Mouse (Mus musculus) Patski (cell line): ENCODE results near the gene Kctd17. TPM values are rescaled to one million over a fixed set of nuclear protein-coding genes. Genes with fewer than 3 reads are reported as not detected.
A peak's percentile ranks its signal among the peaks of the same experiment; 100 is the strongest.

ENCODE experiments used
- ATAC-seq: fragments of 100-300 bp; one replicate; pipeline ENCODE4 v1.8.0; 2021
- CTCF ChIA-PET: fragments of 350-600 bp; sonication (Branson Sonifier 250); formaldehyde crosslinking; loops from one replicate; lab custom pipeline; 2022; ENCODE audit warnings: inconsistent platforms; lab: Charles Lee
- POLR2A ChIA-PET: fragments of 350-600 bp; sonication (Branson Sonifier 250); formaldehyde crosslinking; loops from one replicate; lab custom pipeline; 2022; ENCODE audit warnings: antibody characterized with exemption, inconsistent platforms; lab: Charles Lee
- DNase-seq: peaks from one replicate; pipeline ENCODE4 v3.0.0-alpha.2; 2011; ENCODE audit warnings: low read depth, low spot score
- H3K27me3 ChIP-seq: fragments of 371-371 bp; one replicate; pipeline ENCODE4 v1.5.1; 2021
- CTCF ChIP-seq: fragments of 100-300 bp; IDR thresholded peaks from one replicate; pipeline ENCODE4 v1.5.1; 2021
- in situ Hi-C: fragments of 300-500 bp; cut with MboI; formaldehyde crosslinking; loops from 3 replicates; pipeline ENCODE4 v1.11.1; 2018; ENCODE audit warnings: low pct_unique_long_range_greater_than_20kb, mixed read lengths
- polyA plus RNA-seq: library from polyadenylated mRNA; unstranded; gene quantifications from one replicate; pipeline ENCODE4 v1.2.3, GENCODE M21; 2021

The Kctd17 gene
- polyA plus RNA-seq, 1 experiment from 2014 or later = 157 TPM

GRCm38 (mm10) chr15:78413719-78414117, 14.6 kb upstream of the Kctd17 start:
- CTCF ChIA-PET = interaction anchor here (0.7 kb wide), 1 partner anchor 8 kb away, joined by 3 read pairs; no protein-coding TSS in a partner anchor
- no peak for DNase-seq
- ATAC-seq = no peak
- H3K27me3 ChIP-seq = no peaks in the 10 kb centered on the region
- TF ChIP-seq CTCF = no peak
- POLR2A ChIA-PET = no interaction called here
- in situ Hi-C loops = no loop called here

- POLR2A ChIA-PET = no interaction called here
- no peak for TF ChIP-seq CTCF
- no peak for ATAC-seq
These were observed 14.2 kb upstream of the Kctd17 start for GRCm38 (mm10) chr15:78414157-78414556.

GRCm38 (mm10) chr15:78416937-78417336, 11.4 kb upstream of the Kctd17 start:
- in situ Hi-C loops = no loop called here
- no peak for TF ChIP-seq CTCF
- ATAC-seq (peak; percentile 79), DNase-seq (peak; percentile 81)
- no peaks in the 10 kb centered on the region for H3K27me3 ChIP-seq
- CTCF ChIA-PET = interaction anchor here (1.3 to 1.5 kb wide), 3 partner anchors 9 to 62 kb away, joined by 3 to 5 read pairs (median 3); partner anchors contain the start of gene Mpst
- POLR2A ChIA-PET = interaction anchor here (0.9 to 1.0 kb wide), 2 partner anchors 10 to 15 kb away, joined by 4 read pairs; partner anchors contain the start of gene Mpst

More at GRCm38 (mm10) chr15:78414157-78414556, 14.2 kb upstream of the Kctd17 start:
- DNase-seq = no peak
- in situ Hi-C loops = no loop called here
- CTCF ChIA-PET = interaction anchor here (0.7 kb wide), 1 partner anchor 8 kb away, joined by 3 read pairs; no protein-coding TSS in a partner anchor
- no peaks in the 10 kb centered on the region for H3K27me3 ChIP-seq

GRCm38 (mm10) chr15:78420395-78420794, 8.0 kb upstream of the Kctd17 start:
- in situ Hi-C loops = loop anchor here (5.0 kb wide), 2 partner anchors 53 to 163 kb away; no protein-coding TSS in a partner anchor
- ATAC-seq (no peak), DNase-seq (no peak)
- ChIA-PET POLR2A (no interaction called here), CTCF (interaction anchor here (0.9 to 2.7 kb wide), 7 partner anchors 13 to 112 kb away, joined by 3 to 18 read pairs (median 4); no protein-coding TSS in a partner anchor)
- no peaks in the 10 kb centered on the region for H3K27me3 ChIP-seq
- no peak for TF ChIP-seq CTCF

- ChIA-PET POLR2A (interaction anchor here (0.8 to 1.0 kb wide), 3 partner anchors 17 to 68 kb away, joined by 3 to 7 read pairs (median 3); partner anchors contain the start of genes Mpst and Tst), CTCF (interaction anchor here (0.9 to 2.7 kb wide), 7 partner anchors 9 to 165 kb away, joined by 3 to 18 read pairs (median 4); no protein-coding TSS in a partner anchor)
- TF ChIP-seq CTCF = no peak
- in situ Hi-C loops = loop anchor here (5.0 kb wide), 2 partner anchors 55 to 165 kb away; no protein-coding TSS in a partner anchor
- H3K27me3 ChIP-seq = no peaks in the 10 kb centered on the region
- peak; percentile 15 for DNase-seq
- peak; percentile 63 for ATAC-seq
These were observed 6.1 kb upstream of the Kctd17 start for GRCm38 (mm10) chr15:78422046-78422956.

GRCm38 (mm10) chr15:78424507-78424906, 3.9 kb upstream of the Kctd17 start:
- ChIA-PET POLR2A (no interaction called here), CTCF (interaction anchor here (0.8 to 1.3 kb wide), 4 partner anchors 23 to 185 kb away, joined by 3 to 5 read pairs (median 4); no protein-coding TSS in a partner anchor)
- ATAC-seq (no peak), DNase-seq (no peak)
- H3K27me3 ChIP-seq = no peaks in the 10 kb centered on the region
- in situ Hi-C loops = loop anchor here (5.0 kb wide), 2 partner anchors 57 to 167 kb away; no protein-coding TSS in a partner anchor
- no peak for TF ChIP-seq CTCF

- POLR2A ChIA-PET = no interaction called here
These were observed 3.1 kb upstream of the Kctd17 start for GRCm38 (mm10) chr15:78425230-78425629.

GRCm38 (mm10) chr15:78429139-78429459, 735 bp downstream of the Kctd17 start:
- no peaks in the 10 kb centered on the region for H3K27me3 ChIP-seq
- ChIA-PET POLR2A (interaction anchor here (1.0 to 1.6 kb wide), 3 partner anchors 13 to 45 kb away, joined by 3 read pairs; no protein-coding TSS in a partner anchor), CTCF (interaction anchor here (0.9 to 1.7 kb wide), 3 partner anchors 14 to 189 kb away, joined by 3 to 4 read pairs (median 4); no protein-coding TSS in a partner anchor)
- TF ChIP-seq CTCF = no peak
- no peak for DNase-seq
- ATAC-seq = no peak
- in situ Hi-C loops = no loop called here

More at GRCm38 (mm10) chr15:78425230-78425629, 3.1 kb upstream of the Kctd17 start:
- DNase-seq (no peak), ATAC-seq (no peak)
- TF ChIP-seq CTCF = no peak
- CTCF ChIA-PET = interaction anchor here (0.8 to 1.3 kb wide), 2 partner anchors 53 to 70 kb away, joined by 3 to 4 read pairs; no protein-coding TSS in a partner anchor
- in situ Hi-C loops = no loop called here
- no peaks in the 10 kb centered on the region for H3K27me3 ChIP-seq

- ChIA-PET POLR2A (no interaction called here), CTCF (no interaction called here)
- no peak for TF ChIP-seq CTCF
- ATAC-seq = no peak
- H3K27me3 ChIP-seq = no peaks in the 10 kb centered on the region
- no peak for DNase-seq
- in situ Hi-C loops = no loop called here
These were observed 1.7 kb downstream of the Kctd17 start for GRCm38 (mm10) chr15:78429871-78430622.
